Mouse (Mus musculus): ENCODE measurements around the gene Ergic1.

Ergic1 gene

GRCm38 (mm10) chr17:26561290-26561640, at the start of gene Ergic1:
Gene Ergic1, plus strand, starts transcription at chr17:26561489.
- DNase-seq = peak; percentile 91

DNA sequence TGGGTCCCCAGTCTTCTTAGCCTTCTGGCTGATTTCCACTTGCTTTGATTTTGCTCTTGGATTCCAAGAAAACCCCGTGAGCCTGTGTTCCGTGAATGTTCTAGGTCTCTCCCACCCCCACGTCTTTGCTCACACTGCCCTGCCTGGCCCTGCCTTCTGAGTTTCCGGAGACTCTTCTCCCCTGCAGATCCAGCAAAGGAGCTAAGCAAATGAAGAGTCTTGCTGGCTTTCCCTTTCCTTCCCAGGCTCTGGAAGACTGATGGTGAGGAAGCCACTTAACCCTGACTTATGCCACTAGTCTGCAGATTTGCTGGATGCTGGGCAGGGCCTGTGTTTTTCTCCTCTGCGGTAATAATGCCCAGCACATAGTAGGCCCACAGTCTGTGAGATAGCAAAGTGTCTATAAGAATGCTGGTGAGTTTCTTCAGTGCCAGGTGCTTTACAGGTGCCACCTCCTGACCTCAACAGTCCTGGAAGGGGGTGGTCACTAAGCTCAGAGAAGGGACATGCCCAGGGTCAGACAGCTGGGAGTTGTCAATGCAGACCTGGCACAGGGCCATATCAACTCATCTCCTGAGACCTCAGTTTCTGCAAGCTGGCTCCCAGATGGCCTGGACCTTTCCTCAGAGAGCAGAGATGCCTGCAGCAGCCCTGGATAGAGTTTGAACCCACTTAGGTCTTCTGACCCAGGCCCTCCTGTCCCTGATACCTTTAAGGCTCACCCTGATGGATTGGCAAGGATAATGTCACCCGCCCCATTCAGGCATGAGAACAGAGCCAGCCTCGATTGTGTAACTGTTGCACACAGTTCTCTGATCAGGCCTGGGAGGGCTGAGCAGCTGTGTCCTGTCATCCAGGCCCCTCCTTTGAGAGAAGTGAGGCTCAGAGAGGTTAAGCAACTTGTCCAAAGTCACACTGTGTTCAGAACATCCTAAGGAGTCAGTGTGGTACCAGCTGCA, 49.2 kb upstream of the Ergic1 start:
- DNase-seq = no peak

GRCm38 (mm10) chr17:26512961-26513360, 48.3 kb upstream of the Ergic1 start:
- DNase-seq = no peak

GRCm38 (mm10) chr17:26513459-26514290, 47.6 kb upstream of the Ergic1 start:
- no peak for DNase-seq

GRCm38 (mm10) chr17:26514581-26515030, 46.7 kb upstream of the Ergic1 start:
- no peak for DNase-seq

DNA sequence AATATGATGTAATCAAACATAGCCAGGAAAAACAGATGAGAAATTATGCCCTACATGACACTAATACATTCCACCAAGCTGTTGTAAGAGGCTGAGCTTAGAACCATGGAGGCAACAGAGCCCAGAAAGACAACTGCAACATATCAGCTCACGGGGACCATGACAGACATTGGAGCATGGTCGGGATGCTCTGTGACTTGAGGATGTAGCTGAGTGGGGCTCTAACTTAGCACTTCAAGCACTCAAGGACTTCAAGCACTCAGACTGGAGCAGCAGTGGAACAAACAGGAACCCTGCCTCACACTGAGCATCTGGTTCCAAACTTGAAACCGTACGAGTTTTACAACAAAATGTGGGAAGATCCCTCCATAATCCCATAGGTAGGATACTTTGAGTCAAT, 45.6 kb upstream of the Ergic1 start:
- no peak for DNase-seq

GRCm38 (mm10) chr17:26518306-26518705, 43.0 kb upstream of the Ergic1 start:
- no peak for DNase-seq

DNA sequence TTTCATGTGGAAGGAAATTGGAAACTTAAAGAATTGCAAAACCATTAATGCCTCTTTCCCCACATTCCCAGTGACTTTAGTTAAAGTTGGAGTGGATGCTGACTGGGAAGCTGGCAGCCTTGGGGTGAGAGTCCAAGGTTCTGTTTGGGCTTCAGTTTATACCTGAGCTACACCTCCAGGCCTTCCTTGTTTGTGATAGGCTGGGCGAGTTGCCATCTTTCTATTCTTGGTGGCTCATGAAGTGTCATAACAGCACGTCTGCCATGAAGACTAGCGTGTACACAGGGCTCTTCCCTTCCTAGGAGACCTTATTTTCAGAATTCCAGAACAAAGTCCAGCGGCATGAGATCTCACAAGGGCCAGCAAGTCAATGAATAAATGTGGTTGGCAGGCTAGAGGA, 38.6 kb upstream of the Ergic1 start:
- DNase-seq = no peak

- DNase-seq = no peak
These were observed 37.0 kb upstream of the Ergic1 start for GRCm38 (mm10) chr17:26524316-26524715.

GRCm38 (mm10) chr17:26524801-26525200, 36.5 kb upstream of the Ergic1 start:
- no peak for DNase-seq

DNA sequence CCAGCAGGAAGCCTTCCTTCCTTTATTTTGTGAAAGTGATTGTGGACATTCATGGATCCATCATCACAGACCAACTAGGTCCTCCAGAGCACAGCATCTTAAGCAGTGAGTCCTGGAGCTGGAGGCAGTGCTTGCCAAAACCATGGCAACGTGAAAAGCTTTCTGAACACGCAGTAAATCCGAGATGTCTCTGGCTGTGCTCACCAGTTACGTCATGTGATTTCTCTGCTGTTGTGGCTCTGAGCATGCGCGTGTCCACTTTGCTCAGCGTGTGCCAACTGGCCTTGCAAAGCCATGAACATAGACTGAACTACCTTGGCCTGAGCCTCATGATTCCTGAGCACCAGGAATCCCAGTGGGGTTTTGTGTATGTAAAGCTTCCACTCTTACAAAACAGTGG, 36.0 kb upstream of the Ergic1 start:
- peak; percentile 61 for DNase-seq

DNA sequence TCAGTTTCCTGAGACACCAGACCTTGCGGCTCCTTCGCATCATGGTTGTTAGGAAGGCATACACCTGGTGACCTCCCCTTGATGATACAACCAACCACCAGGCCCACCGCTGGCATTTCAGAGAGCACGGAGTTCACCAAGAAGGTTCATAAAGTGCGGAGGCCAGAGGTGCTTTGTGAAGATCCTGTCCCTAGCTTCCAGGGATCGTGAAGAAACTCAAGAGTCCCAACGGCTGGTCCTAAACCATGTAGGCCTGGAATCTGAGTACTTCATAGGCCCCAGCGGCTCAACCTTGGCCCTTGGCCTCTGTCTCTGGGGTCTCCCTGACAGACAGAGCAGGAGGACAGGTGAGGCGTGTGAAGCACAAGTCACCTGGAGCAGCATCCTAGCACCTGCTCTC, 34.0 kb upstream of the Ergic1 start:
- no peak for DNase-seq

GRCm38 (mm10) chr17:26528751-26529150, 32.5 kb upstream of the Ergic1 start:
- DNase-seq = no peak

DNA sequence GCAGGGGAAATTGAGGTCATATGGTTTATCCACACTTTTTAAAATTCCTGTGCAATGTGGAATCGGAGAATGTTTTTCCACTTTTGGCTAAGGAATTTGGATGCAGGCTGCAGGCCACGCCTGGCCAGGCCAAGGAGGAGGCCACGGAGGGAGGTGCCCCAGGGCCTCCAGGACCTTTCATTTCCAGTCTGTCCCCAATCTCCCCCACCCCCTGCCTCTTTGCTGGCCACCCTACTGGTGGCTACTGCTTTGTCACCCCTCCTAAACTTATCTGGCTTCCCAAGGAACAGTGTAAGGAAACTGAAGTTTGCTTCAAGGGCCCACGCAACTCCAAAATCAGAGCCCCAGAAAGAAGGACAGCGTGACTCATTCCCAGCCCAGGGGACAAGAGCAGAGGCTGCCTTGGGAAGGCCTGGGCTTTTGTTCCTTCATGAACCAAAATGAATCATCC, 31.5 kb upstream of the Ergic1 start:
- DNase-seq = no peak

GRCm38 (mm10) chr17:26530590-26531081, 30.7 kb upstream of the Ergic1 start:
- no peak for DNase-seq

- DNase-seq = no peak
These were observed 29.8 kb upstream of the Ergic1 start for GRCm38 (mm10) chr17:26531395-26532027.

DNA sequence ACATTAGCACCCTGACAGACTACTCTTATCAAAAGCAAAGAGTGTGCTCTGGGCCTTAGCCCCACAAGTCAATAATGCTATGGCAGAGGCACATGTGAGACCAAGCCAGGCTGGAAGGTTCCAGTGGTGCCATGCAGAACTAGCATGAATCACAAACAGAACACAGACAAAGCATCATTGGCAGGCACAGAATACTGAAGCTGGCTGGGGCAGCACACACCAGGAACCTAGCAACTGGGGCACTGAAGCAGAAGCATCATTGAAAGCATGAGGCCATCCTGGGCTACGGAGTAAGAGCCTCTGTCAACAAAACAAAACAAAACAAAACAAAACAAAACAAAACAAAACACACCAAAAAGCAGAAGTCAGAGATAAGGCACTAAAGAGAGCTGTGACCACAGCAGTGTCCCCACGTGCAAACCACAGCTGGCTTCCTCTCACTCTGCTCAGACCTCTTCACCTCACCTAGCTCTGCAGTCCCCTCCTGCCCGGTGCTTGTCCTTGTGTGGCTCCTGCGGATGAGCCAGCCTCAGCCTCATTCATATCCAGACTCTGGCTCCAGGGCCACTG, 28.7 kb upstream of the Ergic1 start:
- DNase-seq = no peak

GRCm38 (mm10) chr17:26533871-26534372, 27.4 kb upstream of the Ergic1 start:
- DNase-seq = no peak

DNA sequence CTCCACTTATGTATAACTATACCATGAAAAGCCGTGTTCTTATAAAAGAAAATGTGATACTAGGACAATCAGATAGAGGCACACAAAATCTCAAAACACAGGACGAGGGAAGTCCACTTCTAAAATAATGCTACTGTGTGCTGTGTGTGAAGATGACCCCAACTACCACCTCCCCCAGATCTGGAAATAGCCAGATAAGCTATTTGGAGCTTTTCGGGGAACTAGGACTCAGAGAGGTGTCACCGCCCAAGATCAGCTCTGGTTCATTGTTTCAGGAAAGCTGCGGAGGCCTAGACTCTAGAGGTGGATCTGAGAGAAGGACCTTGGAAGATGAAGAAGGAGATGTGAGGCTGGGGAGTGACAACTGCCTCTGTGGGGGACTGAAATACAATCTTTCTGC, 26.6 kb upstream of the Ergic1 start:
- no peak for DNase-seq

DNA sequence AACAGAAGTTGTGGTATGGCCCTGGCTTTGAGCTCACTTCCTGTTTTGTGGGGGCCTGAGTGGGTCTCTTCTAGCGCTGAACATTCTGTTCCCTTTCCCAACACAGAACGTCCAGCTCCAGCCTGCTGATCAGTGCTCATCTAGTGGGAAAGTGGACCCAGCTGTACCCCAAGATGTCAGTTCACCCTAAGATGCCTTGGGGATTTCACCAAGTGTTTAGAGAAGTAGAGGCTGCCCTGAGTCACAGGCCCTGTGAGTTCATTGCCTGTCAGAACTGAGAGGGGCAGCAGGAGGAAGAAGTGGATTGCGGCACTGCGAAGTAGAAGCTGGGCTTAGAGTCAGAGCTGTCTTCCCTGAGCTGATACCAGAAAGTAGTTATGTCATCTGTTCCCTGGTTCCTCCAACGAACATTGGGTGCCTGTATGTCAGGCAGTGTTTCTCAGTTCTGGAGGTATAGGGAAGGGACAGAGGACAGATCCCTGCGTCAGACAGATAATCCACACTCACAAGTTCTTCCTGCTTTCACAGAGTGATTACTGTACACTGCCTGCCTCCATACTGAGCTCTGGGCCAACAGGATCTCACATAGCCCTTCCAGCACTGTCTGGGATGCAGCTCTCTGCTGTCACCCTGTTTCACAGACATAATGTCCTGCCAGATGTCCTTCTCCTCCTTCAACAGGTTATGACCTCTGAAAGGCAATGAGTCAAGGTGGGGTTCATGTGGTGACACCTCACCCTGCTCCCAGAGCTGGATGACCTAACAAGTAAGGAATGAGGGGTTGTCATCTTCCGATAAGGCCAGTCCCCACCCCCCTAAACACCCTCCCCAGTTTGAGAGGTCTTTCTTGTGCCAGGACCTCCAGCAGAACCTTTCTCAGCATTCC, 25.8 kb upstream of the Ergic1 start:
- no peak for DNase-seq

- no peak for DNase-seq
These were observed 23.4 kb upstream of the Ergic1 start for GRCm38 (mm10) chr17:26537722-26538471.

All from cerebellum, adult 8-10 months (tissue).